Mouse (Mus musculus): Measurements from ENCODE around the gene Gipc2. TPM values are rescaled to one million over a fixed set of nuclear protein-coding genes. Genes with fewer than 3 reads are reported as not detected.
A peak's percentile ranks its signal among the peaks of the same experiment; 100 is the strongest.

Gipc2 gene
- polyA plus RNA-seq, 1 experiment: 36.6 TPM

DNA sequence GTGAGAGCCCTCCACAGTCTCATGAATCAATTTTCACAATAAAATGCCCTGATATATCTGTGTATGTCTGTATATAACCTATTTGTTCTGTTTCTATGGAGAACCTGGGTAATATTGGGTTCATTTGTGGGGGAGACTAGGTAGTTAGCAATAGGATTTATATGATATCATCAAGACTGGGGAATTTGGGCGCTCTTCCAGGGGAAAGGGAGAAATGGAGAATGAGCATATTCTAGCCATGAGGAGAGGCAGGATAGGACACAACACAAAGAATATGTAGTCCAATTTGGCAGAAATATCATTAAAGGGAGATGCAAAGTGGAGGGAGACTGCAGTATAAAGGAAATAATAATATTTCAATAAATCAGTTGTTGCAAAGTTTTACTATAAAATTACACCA is 97.7 kb downstream of the Gipc2 start:
- no peak for TF ChIP-seq POLR2A (IDR thresholded peaks at IDR 0.05; ENCODE audit: borderline replicate concordance, extremely low read depth, low read depth, low read length)
- no peak for TF ChIP-seq CTCF (IDR thresholded peaks at IDR 0.05; ENCODE audit: insufficient read depth, low read length)
- WGBS: 79% methylated on average over 1 of the region's 1 CpGs
- DNase-seq: no peak

DNA sequence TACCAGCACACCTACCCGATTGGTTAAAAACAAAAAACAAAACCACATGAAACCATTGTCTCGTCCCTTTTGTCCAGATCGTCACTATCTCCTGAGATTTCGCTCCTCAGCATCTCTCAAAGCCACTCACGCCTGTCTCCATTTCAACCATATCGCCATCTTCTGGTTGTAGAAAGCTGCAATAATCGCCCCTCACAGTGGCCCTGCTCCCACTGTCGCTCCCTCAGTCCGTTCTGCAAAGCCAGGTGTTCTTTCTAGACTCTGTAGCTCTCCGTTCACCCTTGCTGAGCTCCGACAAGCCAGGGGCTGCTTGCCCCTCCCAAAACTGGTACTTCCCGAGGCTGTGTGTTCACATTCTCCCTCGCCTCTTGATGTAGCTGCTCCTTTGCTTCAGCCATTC is 99.3 kb downstream of the Gipc2 start:
- H3K4me3 ChIP-seq (replicated peaks; ENCODE audit: extremely low read depth, low read depth, low read length): no peak overlapping the region
- no peak for DNase-seq
- 27% methylated on average over 13 of the region's 13 CpGs for WGBS
- TF ChIP-seq CTCF (IDR thresholded peaks at IDR 0.05; ENCODE audit: insufficient read depth, low read length) (0 out of 2 replicates have a peak, but pooled peaks have one; percentile 15), POLR2A (IDR thresholded peaks at IDR 0.05; ENCODE audit: borderline replicate concordance, extremely low read depth, low read depth, low read length) (no peak)
- H3K4me1 ChIP-seq (ENCODE audit: control insufficient read depth, insufficient read depth, low read length): no peaks in the 10 kb centered on the region

More for the DNA sequence above, 97.7 kb downstream of the Gipc2 start:
- no peaks in the 10 kb centered on the region for H3K4me1 ChIP-seq (ENCODE audit: control insufficient read depth, insufficient read depth, low read length)
- no peak overlapping the region for H3K4me3 ChIP-seq (replicated peaks; ENCODE audit: extremely low read depth, low read depth, low read length)

DNA sequence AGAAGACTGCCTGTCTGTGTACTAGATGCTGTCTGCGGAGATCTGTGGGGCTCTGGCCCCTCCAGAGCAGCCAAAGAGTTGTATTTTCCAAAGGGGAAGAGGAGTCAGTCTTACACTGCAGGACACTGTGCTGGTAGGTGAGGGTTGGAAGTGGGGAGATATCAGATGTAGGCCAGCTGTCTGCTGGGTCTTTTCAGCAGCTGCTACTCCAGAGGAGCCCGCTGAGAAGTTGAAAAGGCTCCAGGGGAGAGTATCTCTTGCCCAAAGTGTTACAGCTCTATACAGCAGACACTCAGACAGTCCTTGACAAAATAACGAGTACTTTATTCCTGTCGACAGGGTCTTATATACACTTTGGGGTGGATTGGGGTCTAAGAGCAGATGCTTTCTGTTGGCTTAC is 100.2 kb downstream of the Gipc2 start:
- TF ChIP-seq POLR2A (IDR thresholded peaks at IDR 0.05; ENCODE audit: borderline replicate concordance, extremely low read depth, low read depth, low read length) (no peak), CTCF (IDR thresholded peaks at IDR 0.05; ENCODE audit: insufficient read depth, low read length) (no peak)
- Histone ChIP-seq H3K4me3 (replicated peaks; ENCODE audit: extremely low read depth, low read depth, low read length) (no peak overlapping the region), H3K4me1 (ENCODE audit: control insufficient read depth, insufficient read depth, low read length) (no peaks in the 10 kb centered on the region)
- no peak for DNase-seq
- 64% methylated on average over 4 of the region's 4 CpGs for WGBS

DNA sequence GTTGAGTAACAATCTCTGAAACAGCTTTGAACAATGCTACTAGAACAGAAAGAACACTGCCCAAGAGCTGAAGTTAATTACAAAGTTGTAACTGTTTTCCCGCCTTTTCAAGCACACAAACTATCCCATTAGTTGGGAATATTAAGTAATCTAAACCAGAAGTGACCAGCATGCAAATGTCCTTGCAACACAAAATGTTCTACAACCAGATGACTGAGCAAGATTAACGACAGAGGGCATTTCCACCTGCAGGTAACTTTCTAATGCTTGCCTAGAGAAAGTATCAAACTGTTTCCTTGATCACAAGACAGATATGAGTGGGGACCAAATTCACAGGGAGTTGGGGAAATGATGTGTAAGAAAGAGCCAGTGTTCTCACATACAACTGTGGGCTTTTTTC is 101.9 kb downstream of the Gipc2 start:
- Histone ChIP-seq H3K4me3 (replicated peaks; ENCODE audit: extremely low read depth, low read depth, low read length) (no peak overlapping the region), H3K4me1 (ENCODE audit: control insufficient read depth, insufficient read depth, low read length) (no peaks in the 10 kb centered on the region)
- no peak for TF ChIP-seq POLR2A (IDR thresholded peaks at IDR 0.05; ENCODE audit: borderline replicate concordance, extremely low read depth, low read depth, low read length)
- TF ChIP-seq CTCF (IDR thresholded peaks at IDR 0.05; ENCODE audit: insufficient read depth, low read length): no peak
- no peak for DNase-seq
- WGBS: 82% methylated on average over 2 of the region's 2 CpGs

DNA sequence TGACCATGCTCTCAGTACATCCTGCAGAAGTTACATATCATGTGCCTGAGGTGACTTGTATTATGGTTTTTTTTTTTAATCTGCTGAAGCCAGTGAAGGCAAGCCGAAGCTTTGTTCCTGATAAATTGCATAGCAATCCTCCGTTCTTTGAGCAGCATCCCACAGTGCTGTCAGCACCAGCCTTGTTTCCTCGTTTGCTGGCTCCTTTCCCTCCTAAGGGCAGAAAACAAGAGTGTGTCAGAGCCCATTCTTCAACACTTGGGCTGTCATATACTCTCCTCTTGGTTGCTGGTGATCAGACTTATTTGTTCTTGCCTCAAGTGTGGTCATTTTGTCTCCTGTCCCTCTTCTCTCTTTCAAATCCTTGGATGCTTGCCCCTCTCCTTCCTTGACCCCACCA is 103.2 kb downstream of the Gipc2 start:
- Histone ChIP-seq H3K4me1 (ENCODE audit: control insufficient read depth, insufficient read depth, low read length) (no peaks in the 10 kb centered on the region), H3K4me3 (replicated peaks; ENCODE audit: extremely low read depth, low read depth, low read length) (no peak overlapping the region)
- no peak for DNase-seq
- no peak for TF ChIP-seq POLR2A (IDR thresholded peaks at IDR 0.05; ENCODE audit: borderline replicate concordance, extremely low read depth, low read depth, low read length)
- 58% methylated on average over 3 of the region's 3 CpGs for WGBS

DNA sequence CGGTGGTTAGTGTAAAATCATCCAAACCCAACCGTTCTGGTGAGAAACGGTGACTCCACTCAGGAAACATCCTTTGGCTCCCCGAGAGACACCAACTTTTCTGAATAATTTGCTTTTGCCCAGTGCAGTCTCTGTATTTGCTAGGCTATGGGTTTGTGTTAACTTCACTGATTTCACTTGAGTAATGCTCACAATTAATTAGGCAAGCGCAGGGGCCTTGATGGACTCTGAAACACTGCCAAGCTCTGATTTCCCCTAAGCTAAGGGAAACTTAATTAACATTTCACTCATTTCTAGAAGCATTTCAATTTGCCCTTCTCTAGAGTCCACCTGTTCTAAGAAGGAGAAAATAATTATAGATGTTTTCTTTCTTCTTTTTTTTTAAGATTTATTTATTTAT is 104.9 kb downstream of the Gipc2 start:
- no peak for TF ChIP-seq POLR2A (IDR thresholded peaks at IDR 0.05; ENCODE audit: borderline replicate concordance, extremely low read depth, low read depth, low read length)
- no peak for TF ChIP-seq CTCF (IDR thresholded peaks at IDR 0.05; ENCODE audit: insufficient read depth, low read length)
- WGBS: 94% methylated on average over 5 of the region's 5 CpGs
- no peak for DNase-seq

DNA sequence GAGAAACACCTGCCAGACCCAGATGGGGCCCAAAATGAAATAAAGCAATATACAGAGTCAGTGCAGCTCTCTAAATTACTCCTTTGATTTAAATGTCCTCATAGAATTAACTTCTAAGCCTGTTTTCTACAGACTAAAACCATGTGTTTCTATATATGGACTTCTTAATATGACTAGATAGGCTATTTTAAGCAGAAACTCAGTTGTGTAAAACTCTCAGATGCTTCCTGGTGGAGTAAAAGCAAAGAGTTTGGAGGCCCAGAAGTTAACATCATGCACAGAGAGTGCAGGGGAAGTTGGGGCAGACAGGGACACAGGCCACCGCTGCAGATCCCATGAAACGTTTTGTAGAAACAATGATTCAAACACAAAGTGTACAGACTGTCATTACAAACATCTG is 107.8 kb downstream of the Gipc2 start:
- no peak for DNase-seq
- Histone ChIP-seq H3K4me1 (ENCODE audit: control insufficient read depth, insufficient read depth, low read length) (no peaks in the 10 kb centered on the region), H3K4me3 (replicated peaks; ENCODE audit: extremely low read depth, low read depth, low read length) (no peak overlapping the region)
- 72% methylated on average over 2 of the region's 2 CpGs for WGBS
- TF ChIP-seq POLR2A (IDR thresholded peaks at IDR 0.05; ENCODE audit: borderline replicate concordance, extremely low read depth, low read depth, low read length) (no peak), CTCF (IDR thresholded peaks at IDR 0.05; ENCODE audit: insufficient read depth, low read length) (no peak)

More for the DNA sequence above, 104.9 kb downstream of the Gipc2 start:
- no peaks in the 10 kb centered on the region for H3K4me1 ChIP-seq (ENCODE audit: control insufficient read depth, insufficient read depth, low read length)
- H3K4me3 ChIP-seq (replicated peaks; ENCODE audit: extremely low read depth, low read depth, low read length): no peak overlapping the region

DNA sequence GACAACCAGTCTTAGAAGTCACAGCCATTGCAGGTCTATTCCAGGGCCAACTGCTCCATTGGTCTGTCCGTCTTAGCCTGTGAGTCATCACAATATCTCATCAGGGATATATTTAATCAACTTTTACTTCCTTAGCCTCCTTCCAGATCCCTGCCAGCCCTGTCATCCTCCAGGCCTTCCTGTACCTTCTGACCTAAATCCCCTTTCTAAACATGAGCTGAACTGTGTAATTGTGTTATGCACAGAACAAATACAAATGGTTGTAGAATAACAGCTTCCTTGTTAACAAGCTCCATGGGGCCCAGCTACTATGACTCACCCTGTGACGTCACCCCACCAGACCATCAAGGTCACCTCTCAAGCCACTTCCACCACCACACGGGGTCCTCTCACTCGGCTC is 111.8 kb downstream of the Gipc2 start:
- WGBS: 45% methylated on average over 4 of the region's 4 CpGs

DNA sequence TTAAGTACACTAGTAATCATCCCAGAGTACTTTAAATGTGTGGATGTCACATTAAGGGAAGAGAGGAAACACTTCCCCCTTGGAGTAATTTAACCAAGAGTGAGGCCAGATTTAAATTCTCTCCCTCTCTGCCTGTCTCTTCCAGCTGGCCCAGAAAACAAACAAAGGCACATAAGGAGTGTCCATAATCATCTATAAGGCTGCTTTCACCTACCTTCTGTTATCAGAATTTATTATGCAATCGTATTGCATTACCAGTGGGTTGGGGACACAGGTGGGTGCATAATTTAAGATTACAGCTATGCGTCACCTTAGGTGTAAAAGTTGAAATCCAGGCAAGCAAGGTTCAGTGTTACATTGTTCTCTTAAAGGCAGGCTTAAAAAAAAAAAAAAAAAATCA is 114.1 kb downstream of the Gipc2 start:
- H3K4me1 ChIP-seq (ENCODE audit: control insufficient read depth, insufficient read depth, low read length): no peaks in the 10 kb centered on the region
- WGBS: 89% methylated on average over 2 of the region's 2 CpGs
- TF ChIP-seq POLR2A (IDR thresholded peaks at IDR 0.05; ENCODE audit: borderline replicate concordance, extremely low read depth, low read depth, low read length): no peak
- TF ChIP-seq CTCF (IDR thresholded peaks at IDR 0.05; ENCODE audit: insufficient read depth, low read length): no peak
- H3K4me3 ChIP-seq (replicated peaks; ENCODE audit: extremely low read depth, low read depth, low read length): no peak overlapping the region
- no peak for DNase-seq

More for the DNA sequence above, 111.8 kb downstream of the Gipc2 start:
- no peak overlapping the region for H3K4me3 ChIP-seq (replicated peaks; ENCODE audit: extremely low read depth, low read depth, low read length)
- no peaks in the 10 kb centered on the region for H3K4me1 ChIP-seq (ENCODE audit: control insufficient read depth, insufficient read depth, low read length)
- TF ChIP-seq CTCF (IDR thresholded peaks at IDR 0.05; ENCODE audit: insufficient read depth, low read length) (no peak), POLR2A (IDR thresholded peaks at IDR 0.05; ENCODE audit: borderline replicate concordance, extremely low read depth, low read depth, low read length) (no peak)
- no peak for DNase-seq

DNA sequence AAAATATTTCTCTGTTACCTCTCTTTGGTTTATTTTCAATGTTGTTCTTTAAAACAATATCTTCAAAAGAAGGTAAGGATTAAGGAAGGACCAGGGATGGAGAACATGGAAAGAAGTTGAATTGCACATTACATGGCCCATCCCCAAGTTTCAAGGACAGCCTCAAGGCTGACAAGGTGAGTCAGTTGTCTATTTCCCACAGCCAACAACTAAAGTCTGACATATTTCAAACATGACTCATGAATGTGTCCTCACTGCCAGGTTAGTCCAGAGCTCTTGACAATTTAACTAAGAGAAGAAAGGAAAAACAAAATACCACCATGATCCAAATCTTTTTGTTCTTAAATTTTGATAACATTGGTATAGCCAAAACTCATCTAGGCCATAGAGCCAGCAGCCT is 118.1 kb downstream of the Gipc2 start:
- H3K4me3 ChIP-seq (replicated peaks; ENCODE audit: extremely low read depth, low read depth, low read length): no peak overlapping the region
- TF ChIP-seq CTCF (IDR thresholded peaks at IDR 0.05; ENCODE audit: insufficient read depth, low read length): no peak
- TF ChIP-seq POLR2A (IDR thresholded peaks at IDR 0.05; ENCODE audit: borderline replicate concordance, extremely low read depth, low read depth, low read length): no peak
- no peaks in the 10 kb centered on the region for H3K4me1 ChIP-seq (ENCODE audit: control insufficient read depth, insufficient read depth, low read length)
- DNase-seq: no peak
